Mouse (Mus musculus): ENCODE measurements around the gene Ndufc2.

DNA sequence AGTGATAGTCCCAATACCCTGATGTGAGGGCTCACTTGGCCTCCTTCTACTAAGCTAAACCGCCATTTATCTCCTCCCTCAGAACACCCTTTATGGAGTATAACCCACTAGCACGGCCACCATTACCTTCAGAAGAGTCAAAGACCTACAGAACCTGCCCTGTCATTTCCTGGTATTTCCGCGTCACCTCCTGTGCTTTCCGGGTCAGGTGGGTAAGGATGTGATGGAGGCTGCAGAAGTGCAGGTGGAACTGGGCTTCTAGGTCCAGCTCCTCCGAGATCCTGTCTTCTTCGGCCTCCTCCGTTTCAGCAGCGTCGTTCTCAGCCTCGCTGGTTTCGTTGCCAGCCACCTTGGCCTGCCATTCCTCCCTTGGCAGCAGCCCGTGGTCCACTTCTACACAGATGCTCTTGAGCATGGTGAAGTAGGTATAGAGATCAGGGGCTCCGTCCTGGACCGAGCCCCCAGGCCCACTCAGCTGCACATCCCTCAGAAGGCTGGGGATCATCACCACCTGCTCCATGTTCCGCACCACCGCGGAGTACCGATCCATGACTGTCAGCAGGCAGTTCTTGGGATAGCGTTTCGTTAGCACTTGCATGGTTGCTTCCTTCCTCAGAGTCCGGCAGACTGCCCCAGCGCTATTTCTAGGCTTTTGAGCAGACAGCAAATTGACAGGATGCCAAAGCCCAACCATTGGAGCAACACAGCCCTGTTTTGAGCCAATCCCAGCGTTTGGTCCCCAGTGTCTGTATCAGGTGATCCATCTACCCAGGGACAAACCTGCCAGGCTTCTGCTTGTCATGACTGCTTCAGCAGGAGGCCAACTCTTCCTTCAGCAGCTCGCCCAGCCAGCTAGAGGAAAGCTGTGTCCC, 17.3 kb downstream of the Ndufc2 start, which contains the start of gene Thrsp:
- no peak for TF ChIP-seq CTCF (conservative IDR thresholded peaks at IDR 0.05; ENCODE audit: insufficient read depth, insufficient read length, low read depth, low read length)
- TF ChIP-seq POLR2A (IDR thresholded peaks at IDR 0.05; ENCODE audit: low read depth, low read length): no peak
